Mouse (Mus musculus): Measurements from ENCODE around the gene Nxph1. TPM values are rescaled to one million over a fixed set of nuclear protein-coding genes. Genes with fewer than 3 reads are reported as not detected.

The Nxph1 gene
- 1.5 and 1.6 TPM in 2 replicates for polyA plus RNA-seq (2015; fragmentation: Nextera tagmentation; extraction: Ambion mirVana)

DNA sequence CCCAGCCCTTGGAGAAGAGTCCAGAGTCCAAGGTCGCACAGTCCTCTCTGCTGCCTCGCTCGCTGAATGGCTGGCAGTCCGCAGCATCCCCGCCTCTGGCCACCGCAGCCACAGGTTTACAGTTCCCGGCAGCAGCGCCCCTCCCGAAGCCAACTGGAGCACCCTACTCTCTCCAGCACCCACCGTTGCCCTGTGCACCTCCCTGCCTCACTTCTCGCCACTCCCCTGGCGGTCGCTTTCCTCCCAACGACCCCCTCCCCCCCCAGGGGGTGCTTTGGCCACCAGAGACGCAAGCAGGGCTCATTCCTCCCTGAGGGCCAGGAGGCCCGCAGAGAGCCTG, at the start of gene Nxph1:
Gene Nxph1 (plus strand): TSS at position 301 of the 340 bp plus-strand sequence.
- 1% methylated on average over 16 of the region's 16 CpGs for WGBS
- H3K4me1 ChIP-seq, result peaks cover 34% of the 10 kb centered on the region
- peak within 1 kb of the TSS; percentile 61 for H3K4me2 ChIP-seq (replicated peaks)
- H3K9ac ChIP-seq, result no peak within 1 kb of the TSS
- H3K9me3 ChIP-seq, result no peaks in the 10 kb centered on the region
- H3K27ac ChIP-seq, result no peak within 1 kb of the TSS
- H3K4me3 ChIP-seq, result peak within 1 kb of the TSS; percentile 39
- ATAC-seq (ENCODE audit: low FRiP score, low read depth), result no peak
- no peaks in the 10 kb centered on the region for H3K36me3 ChIP-seq
- peaks cover 78% of the 10 kb centered on the region for H3K27me3 ChIP-seq

DNA sequence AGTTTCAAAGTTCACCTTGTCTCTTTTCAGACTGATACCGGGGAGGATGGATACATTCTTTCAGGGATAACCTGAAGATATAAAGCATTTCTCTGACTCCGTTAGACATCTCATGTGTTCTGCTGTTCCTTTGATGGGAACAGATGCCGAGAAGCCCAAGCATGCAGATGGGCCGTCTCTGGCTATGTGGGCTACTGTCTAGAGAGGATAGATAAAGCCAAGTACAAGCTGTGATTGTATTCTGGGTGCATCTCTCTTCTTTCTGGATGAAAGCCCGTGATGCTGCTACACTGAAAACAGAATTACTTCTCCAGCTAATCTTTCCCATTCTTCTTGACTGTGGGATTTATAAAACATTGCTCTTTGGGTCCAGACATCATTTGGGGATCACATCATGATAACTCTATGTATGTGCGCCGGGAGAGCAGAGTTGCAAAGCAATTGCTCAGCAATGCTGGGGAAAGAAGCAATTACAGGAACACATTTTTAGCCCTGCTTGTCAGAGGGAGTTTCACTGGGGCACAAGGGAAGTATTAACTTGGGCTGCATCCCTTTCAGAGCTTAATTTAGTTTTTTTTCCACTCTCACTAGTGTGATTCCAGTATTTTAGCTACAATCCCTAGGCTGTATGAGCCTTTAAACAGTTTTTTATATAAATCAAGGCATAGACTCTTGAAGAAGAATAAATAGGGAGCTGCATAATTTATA, 48.1 kb upstream of the Nxph1 start:
- ATAC-seq (ENCODE audit: low FRiP score, low read depth), result no peak
- no peaks in the 10 kb centered on the region for H3K4me1 ChIP-seq
- 83% methylated on average over 7 of the region's 7 CpGs for WGBS

GRCm38 (mm10) chr6:8900729-8901122, 47.5 kb upstream of the Nxph1 start:
- H3K9me3 ChIP-seq, result no peaks in the 10 kb centered on the region
- no peaks in the 10 kb centered on the region for H3K4me1 ChIP-seq
- WGBS, result 80% methylated on average over 2 of the region's 2 CpGs

More for the DNA sequence above, 48.1 kb upstream of the Nxph1 start:
- no peaks in the 10 kb centered on the region for H3K9me3 ChIP-seq
- no peaks in the 10 kb centered on the region for H3K27me3 ChIP-seq
- H3K4me2 ChIP-seq (replicated peaks), result no peak overlapping the region
- H3K36me3 ChIP-seq, result no peaks in the 10 kb centered on the region
- no peak overlapping the region for H3K9ac ChIP-seq
- no peak overlapping the region for H3K4me3 ChIP-seq
- H3K27ac ChIP-seq, result no peak overlapping the region

DNA sequence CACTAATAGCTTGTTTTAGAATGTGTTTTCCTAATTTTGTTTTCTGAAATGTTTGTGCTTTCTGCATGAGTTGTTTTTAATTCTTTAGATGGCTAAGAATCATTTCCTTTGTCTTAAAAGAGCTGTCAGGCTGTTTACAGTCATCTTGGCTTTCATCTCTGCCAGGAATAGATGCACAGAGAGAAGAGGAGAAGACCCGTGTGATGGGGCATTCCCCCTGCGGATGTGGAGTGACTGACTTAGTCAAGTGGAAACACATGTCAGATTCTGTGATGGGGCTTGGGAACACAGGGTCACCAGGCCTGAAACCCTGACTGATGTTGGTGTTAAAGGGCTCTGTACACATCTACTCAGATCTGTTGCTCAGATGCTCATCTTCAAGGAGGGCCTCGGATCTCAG, 40.3 kb upstream of the Nxph1 start:
- no peaks in the 10 kb centered on the region for H3K27me3 ChIP-seq
- no peak overlapping the region for H3K27ac ChIP-seq
- 57% methylated on average over 3 of the region's 3 CpGs for WGBS
- no peak overlapping the region for H3K4me3 ChIP-seq
- H3K4me1 ChIP-seq, result no peaks in the 10 kb centered on the region
- no peak overlapping the region for H3K4me2 ChIP-seq (replicated peaks)
- H3K9me3 ChIP-seq, result no peaks in the 10 kb centered on the region
- H3K9ac ChIP-seq, result no peak overlapping the region
- no peak for ATAC-seq (ENCODE audit: low FRiP score, low read depth)
- H3K36me3 ChIP-seq, result no peaks in the 10 kb centered on the region

More at GRCm38 (mm10) chr6:8900729-8901122, 47.5 kb upstream of the Nxph1 start:
- Histone ChIP-seq H3K36me3 (no peaks in the 10 kb centered on the region), H3K27ac (no peak overlapping the region), H3K27me3 (no peaks in the 10 kb centered on the region), H3K4me2 (replicated peaks) (no peak overlapping the region), H3K4me3 (no peak overlapping the region), H3K9ac (no peak overlapping the region)
- no peak for ATAC-seq (ENCODE audit: low FRiP score, low read depth)

- no peaks in the 10 kb centered on the region for H3K4me1 ChIP-seq
- H3K27ac ChIP-seq, result no peak overlapping the region
- no peak for ATAC-seq (ENCODE audit: low FRiP score, low read depth)
These were observed 34.8 kb upstream of the Nxph1 start for GRCm38 (mm10) chr6:8913404-8913803.

GRCm38 (mm10) chr6:8914682-8915081, 33.5 kb upstream of the Nxph1 start:
- H3K27me3 ChIP-seq, result no peaks in the 10 kb centered on the region
- no peak overlapping the region for H3K9ac ChIP-seq
- H3K36me3 ChIP-seq, result no peaks in the 10 kb centered on the region
- WGBS, result 82% methylated on average over 3 of the region's 3 CpGs
- no peaks in the 10 kb centered on the region for H3K9me3 ChIP-seq
- no peak overlapping the region for H3K4me2 ChIP-seq (replicated peaks)
- 0 out of 2 replicates have a peak, but pooled peaks have one; percentile 24 for ATAC-seq (ENCODE audit: low FRiP score, low read depth)
- no peaks in the 10 kb centered on the region for H3K4me1 ChIP-seq
- no peak overlapping the region for H3K27ac ChIP-seq
- H3K4me3 ChIP-seq, result no peak overlapping the region

More at GRCm38 (mm10) chr6:8913404-8913803, 34.8 kb upstream of the Nxph1 start:
- Histone ChIP-seq H3K4me2 (replicated peaks) (no peak overlapping the region), H3K36me3 (no peaks in the 10 kb centered on the region), H3K9ac (no peak overlapping the region), H3K4me3 (no peak overlapping the region), H3K27me3 (no peaks in the 10 kb centered on the region), H3K9me3 (no peaks in the 10 kb centered on the region)

GRCm38 (mm10) chr6:8924481-8924880, 23.8 kb upstream of the Nxph1 start:
- no peak overlapping the region for H3K27ac ChIP-seq
- H3K27me3 ChIP-seq, result no peaks in the 10 kb centered on the region
- WGBS, result 62% methylated on average over 6 of the region's 6 CpGs
- H3K9ac ChIP-seq, result no peak overlapping the region
- no peak for ATAC-seq (ENCODE audit: low FRiP score, low read depth)
- no peaks in the 10 kb centered on the region for H3K4me1 ChIP-seq
- no peaks in the 10 kb centered on the region for H3K36me3 ChIP-seq
- H3K4me2 ChIP-seq (replicated peaks), result no peak overlapping the region
- H3K4me3 ChIP-seq, result no peak overlapping the region
- no peaks in the 10 kb centered on the region for H3K9me3 ChIP-seq

DNA sequence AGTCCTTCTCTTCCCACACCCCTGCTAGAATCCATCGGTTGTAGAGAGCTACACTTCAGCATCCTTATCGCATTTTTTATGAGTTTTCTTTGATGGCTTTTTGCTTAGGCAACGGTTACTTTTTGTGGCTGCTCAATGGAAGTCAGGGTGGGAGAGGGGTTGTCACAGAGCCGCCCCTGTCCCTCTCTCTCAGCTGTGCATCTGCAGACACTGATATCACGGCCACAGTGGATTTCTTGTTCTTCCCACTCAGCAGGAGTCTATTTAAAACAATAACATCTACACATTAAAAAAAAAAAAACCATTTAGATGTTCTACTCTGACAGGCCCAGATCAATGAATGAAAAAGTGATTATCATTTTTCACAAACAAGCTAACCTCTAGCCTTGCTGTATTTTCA, 13.0 kb upstream of the Nxph1 start:
- H3K4me1 ChIP-seq, result no peaks in the 10 kb centered on the region
- WGBS, result 49% methylated on average over 5 of the region's 5 CpGs
- H3K4me3 ChIP-seq, result no peak overlapping the region
- 0 out of 2 replicates have a peak, but pooled peaks cover 5% of the 10 kb centered on the region for H3K27me3 ChIP-seq
- no peaks in the 10 kb centered on the region for H3K9me3 ChIP-seq
- no peak overlapping the region for H3K4me2 ChIP-seq (replicated peaks)
- H3K27ac ChIP-seq, result no peak overlapping the region
- H3K36me3 ChIP-seq, result no peaks in the 10 kb centered on the region
- H3K9ac ChIP-seq, result no peak overlapping the region
- no peak for ATAC-seq (ENCODE audit: low FRiP score, low read depth)

- Histone ChIP-seq H3K4me2 (replicated peaks) (0 out of 2 replicates have a peak overlapping the region, but pooled peaks have one; percentile 12), H3K27ac (no peak overlapping the region), H3K4me1 (no peaks in the 10 kb centered on the region), H3K4me3 (no peak overlapping the region), H3K9ac (no peak overlapping the region), H3K9me3 (no peaks in the 10 kb centered on the region), H3K36me3 (no peaks in the 10 kb centered on the region), H3K27me3 (0 out of 2 replicates have a peak, but pooled peaks cover 5% of the 10 kb centered on the region)
- WGBS, result 15% methylated on average over 5 of the region's 5 CpGs
- no peak for ATAC-seq (ENCODE audit: low FRiP score, low read depth)
These were observed 12.5 kb upstream of the Nxph1 start for GRCm38 (mm10) chr6:8935705-8936104.

DNA sequence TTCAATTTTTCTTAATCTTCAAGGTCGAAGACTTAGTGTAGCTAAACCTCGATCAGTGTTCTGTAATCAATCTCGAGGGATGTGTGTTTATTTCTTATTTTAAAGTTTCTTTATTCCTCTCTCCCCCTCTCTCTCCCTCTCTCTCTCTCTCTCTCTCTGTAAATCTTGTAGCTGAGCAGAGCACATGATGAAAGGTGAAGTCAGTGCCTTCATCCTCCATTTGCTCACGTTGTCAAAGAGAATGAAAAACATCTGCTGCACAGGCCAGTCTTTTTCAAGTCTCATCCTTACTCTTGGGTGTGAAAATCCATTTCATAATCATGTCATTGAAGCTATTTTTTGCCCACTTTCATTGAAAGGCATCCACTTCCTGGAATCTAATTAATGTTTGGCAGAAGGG, 12.1 kb upstream of the Nxph1 start:
- WGBS, result 17% methylated on average over 4 of the region's 4 CpGs
- no peaks in the 10 kb centered on the region for H3K9me3 ChIP-seq
- H3K4me2 ChIP-seq (replicated peaks), result 0 out of 2 replicates have a peak overlapping the region, but pooled peaks have one; percentile 12
- no peaks in the 10 kb centered on the region for H3K36me3 ChIP-seq
- no peak for ATAC-seq (ENCODE audit: low FRiP score, low read depth)
- no peak overlapping the region for H3K4me3 ChIP-seq
- no peak overlapping the region for H3K27ac ChIP-seq
- H3K9ac ChIP-seq, result no peak overlapping the region
- H3K4me1 ChIP-seq, result no peaks in the 10 kb centered on the region
- H3K27me3 ChIP-seq, result 0 out of 2 replicates have a peak, but pooled peaks cover 5% of the 10 kb centered on the region

DNA sequence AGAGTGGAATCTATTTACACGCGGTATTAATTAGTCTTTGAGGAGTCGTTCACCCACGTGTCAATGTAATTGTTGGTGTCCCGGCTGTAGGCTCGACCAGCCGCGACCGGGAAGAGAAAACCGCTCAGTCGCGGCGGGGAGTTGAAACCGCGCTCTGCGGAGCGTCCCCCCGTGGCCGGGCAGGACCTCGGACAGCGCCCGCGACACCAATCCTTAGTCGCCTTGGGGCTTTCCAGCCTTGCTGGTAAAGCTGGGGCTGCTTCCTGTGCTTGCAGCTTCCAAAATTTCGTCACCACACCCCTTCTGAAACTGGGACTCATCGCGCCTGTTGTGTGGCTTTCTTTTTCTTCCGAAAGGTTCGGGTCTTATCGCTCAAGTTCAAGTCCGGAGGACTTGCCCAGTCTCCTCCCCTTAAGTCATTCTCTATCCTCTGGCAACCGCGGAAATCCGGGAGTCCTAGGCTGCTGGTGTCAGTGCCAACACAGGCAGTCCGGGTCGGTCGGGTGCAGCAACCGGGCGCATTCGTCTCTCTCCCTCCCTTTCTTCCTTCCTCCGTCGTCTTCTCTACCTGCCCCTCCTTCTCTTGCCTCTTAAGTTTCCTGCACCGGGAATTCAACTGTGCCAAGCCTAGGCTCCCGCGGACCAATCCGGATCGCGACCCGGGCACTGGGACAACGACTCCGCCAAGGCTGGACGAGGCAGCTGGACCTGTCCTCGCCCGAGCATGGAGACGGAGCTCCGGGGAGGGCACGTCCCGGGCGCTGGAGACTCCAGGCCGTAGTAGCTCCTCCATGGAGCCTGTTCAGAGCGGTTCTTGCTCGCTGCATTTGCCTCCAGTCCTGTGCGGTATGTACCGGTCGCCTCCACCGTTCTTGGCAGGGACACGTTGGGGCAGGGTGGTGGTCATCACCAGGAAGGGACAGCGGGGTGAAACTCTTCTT, 510 bp downstream of the Nxph1 start:
- Histone ChIP-seq H3K9ac (no peak overlapping the region), H3K4me3 (peak overlapping the region; percentile 39), H3K36me3 (no peaks in the 10 kb centered on the region), H3K27ac (no peak overlapping the region), H3K9me3 (no peaks in the 10 kb centered on the region), H3K4me1 (peaks cover 34% of the 10 kb centered on the region), H3K27me3 (peaks cover 80% of the 10 kb centered on the region), H3K4me2 (replicated peaks) (peak overlapping the region; percentile 61)
- WGBS, result under 1% methylated on average over 68 of the region's 68 CpGs
- ATAC-seq (ENCODE audit: low FRiP score, low read depth), result peak; percentile 64; the same call in 1 of the 2 replicates

GRCm38 (mm10) chr6:8949665-8950201, 1.5 kb downstream of the Nxph1 start:
- whole genome bisulfite sequencing, result 1% methylated on average over 31 of the region's 31 CpGs
- H3K4me1 ChIP-seq, result peaks cover 34% of the 10 kb centered on the region
- H3K4me2 ChIP-seq (replicated peaks), result peak overlapping the region; percentile 61
- peak overlapping the region; percentile 39 for H3K4me3 ChIP-seq
- no peak overlapping the region for H3K27ac ChIP-seq
- H3K9ac ChIP-seq, result no peak overlapping the region
- no peaks in the 10 kb centered on the region for H3K36me3 ChIP-seq
- no peak for ATAC-seq (ENCODE audit: low FRiP score, low read depth)
- no peaks in the 10 kb centered on the region for H3K9me3 ChIP-seq
- peaks cover 90% of the 10 kb centered on the region for H3K27me3 ChIP-seq
